11 mouse cellular contexts compared by ENCODE assay signal in genomic region chr15:89468577-89468976, GRCm38 (mm10). TPM values are rescaled to one million over a fixed set of nuclear protein-coding genes. Genes with fewer than 3 reads are reported as not detected.
DNase-seq lines count a peak whose midpoint lies in the region; ATAC-seq and TF ChIP-seq lines count a peak whose summit lies in the region.
"Had no signal": no experiment of that assay in that cellular context is flagged by ENCODE, and none has a peak within 500 bp of the region (broad histone marks: within the 10 kb centered on the region; RNA-seq: fewer than 3 reads in every experiment).

No protein-coding gene starts in this region.

- H3K4me1 ChIP-seq in forebrain, embryonic 13.5 days, result peaks cover 4% of the 10 kb centered on the region
- H3K4me1 ChIP-seq in forebrain, embryonic 10.5 days, result peaks cover 6% of the 10 kb centered on the region
- no peaks in the 10 kb centered on the region for H3K4me1 ChIP-seq in liver, embryonic 14.5 days (replicated peaks; ENCODE audit: control insufficient read depth in 2 of 2, insufficient read depth in 2 of 2, low read length in 1 of 2)
- no peaks in the 10 kb centered on the region for H3K4me1 ChIP-seq in liver, embryonic 12.5 days
- H3K4me1 ChIP-seq in G1E (ENCODE audit: insufficient read depth, low read depth, low read length), result no peaks in the 10 kb centered on the region
- H3K4me1 ChIP-seq: limb, embryonic 15.5 days had no signal

- H3K27me3 ChIP-seq in forebrain, embryonic 13.5 days, result no peaks in the 10 kb centered on the region
- H3K27me3 ChIP-seq in forebrain, embryonic 10.5 days (ENCODE audit: poor library complexity, severe bottlenecking), result no peaks in the 10 kb centered on the region
- no peaks in the 10 kb centered on the region for H3K27me3 ChIP-seq in liver, embryonic 14.5 days (ENCODE audit: control insufficient read depth, insufficient read depth, low read length)
- H3K27me3 ChIP-seq in liver, embryonic 12.5 days (replicated peaks), result no peaks in the 10 kb centered on the region
- 0 out of 2 replicates have a peak, but pooled peaks cover 2% of the 10 kb centered on the region for H3K27me3 ChIP-seq in G1E (ENCODE audit: insufficient read depth, low read length)
- H3K27me3 ChIP-seq: limb, embryonic 15.5 days had no signal

- no peak overlapping the region for H3K4me2 ChIP-seq in forebrain, embryonic 13.5 days
- no peak overlapping the region for H3K4me2 ChIP-seq in liver, embryonic 14.5 days (ENCODE audit: low read depth)
- no peak overlapping the region for H3K4me2 ChIP-seq in liver, embryonic 12.5 days
- H3K4me2 ChIP-seq: limb, embryonic 15.5 days had no signal

- H3K36me3 ChIP-seq in forebrain, embryonic 13.5 days (ENCODE audit: poor library complexity, severe bottlenecking), result peaks cover 5% of the 10 kb centered on the region
- no peaks in the 10 kb centered on the region for H3K36me3 ChIP-seq in forebrain, embryonic 10.5 days (replicated peaks)
- H3K36me3 ChIP-seq in liver, embryonic 14.5 days (replicated peaks; ENCODE audit: control insufficient read depth, insufficient read depth, low read depth), result no peaks in the 10 kb centered on the region
- peaks cover 4% of the 10 kb centered on the region; the same call in 1 of the 2 replicates for H3K36me3 ChIP-seq in liver, embryonic 12.5 days
- H3K36me3 ChIP-seq in G1E (replicated peaks), result peaks cover 11% of the 10 kb centered on the region
- H3K36me3 ChIP-seq: limb, embryonic 15.5 days had no signal

- H3K4me3 ChIP-seq in forebrain, embryonic 13.5 days, result no peak overlapping the region
- no peak overlapping the region for H3K4me3 ChIP-seq in forebrain, embryonic 10.5 days
- no peak overlapping the region for H3K4me3 ChIP-seq in liver, embryonic 14.5 days (ENCODE audit: insufficient read depth in 1 of 2, low read depth in 2 of 2, low read length in 2 of 2)
- H3K4me3 ChIP-seq in liver, embryonic 12.5 days, result no peak overlapping the region
- no peak overlapping the region for H3K4me3 ChIP-seq in G1E (ENCODE audit: low read depth, low read length)
- H3K4me3 ChIP-seq: limb, embryonic 15.5 days had no signal

- H3K9me3 ChIP-seq in forebrain, embryonic 13.5 days (replicated peaks), result no peaks in the 10 kb centered on the region
- no peaks in the 10 kb centered on the region for H3K9me3 ChIP-seq in forebrain, embryonic 10.5 days
- no peaks in the 10 kb centered on the region for H3K9me3 ChIP-seq in liver, embryonic 14.5 days (ENCODE audit: control insufficient read depth, low read length)
- H3K9me3 ChIP-seq in liver, embryonic 12.5 days (replicated peaks), result no peaks in the 10 kb centered on the region
- H3K9me3 ChIP-seq in G1E (replicated peaks), result no peaks in the 10 kb centered on the region
- H3K9me3 ChIP-seq: limb, embryonic 15.5 days had no signal

- no peak overlapping the region for H3K27ac ChIP-seq in forebrain, embryonic 13.5 days
- H3K27ac ChIP-seq in forebrain, embryonic 10.5 days, result no peak overlapping the region
- no peak overlapping the region for H3K27ac ChIP-seq in liver, embryonic 14.5 days
- H3K27ac ChIP-seq in liver, embryonic 12.5 days, result no peak overlapping the region
- H3K27ac ChIP-seq: limb, embryonic 15.5 days had no signal

- TF ChIP-seq EP300 in liver, embryonic 14.5 days (IDR thresholded peaks at IDR 0.05; ENCODE audit: low read depth), result no peak

- 0 out of 2 replicates have a peak, but pooled peaks have one; percentile 17 for ATAC-seq in forebrain, embryonic 13.5 days
- ATAC-seq in liver, embryonic 14.5 days (ENCODE audit: insufficient read depth), result no peak
- no peak for ATAC-seq in liver, embryonic 12.5 days
- ATAC-seq in G1E (ENCODE audit: extremely low read depth, insufficient number of reproducible peaks, low FRiP score, poor library complexity, severe bottlenecking), result no peak
- peak; percentile 46 for ATAC-seq in inflammation-experienced regulatory T-cells, adult 6 months

- no peak overlapping the region for H3K9ac ChIP-seq in forebrain, embryonic 13.5 days
- H3K9ac ChIP-seq in liver, embryonic 14.5 days (replicated peaks), result no peak overlapping the region
- H3K9ac ChIP-seq in liver, embryonic 12.5 days, result no peak overlapping the region
- H3K9ac ChIP-seq: limb, embryonic 15.5 days had no signal

- 33% methylated on average over 2 of the region's 2 CpGs for WGBS in forebrain, embryonic 13.5 days
- WGBS in forebrain, embryonic 10.5 days, result 39% methylated on average over 2 of the region's 2 CpGs
- 24% methylated on average over 2 of the region's 2 CpGs for WGBS in liver, embryonic 14.5 days (ENCODE audit: insufficient replicate concordance)
- WGBS in liver, embryonic 12.5 days (ENCODE audit: insufficient replicate concordance), result 21% methylated on average over 2 of the region's 2 CpGs

- TF ChIP-seq CTCF in liver, embryonic 14.5 days (IDR thresholded peaks at IDR 0.05; ENCODE audit: low read depth), result peak; percentile 64
- 0 out of 2 replicates have a peak, but pooled peaks have one; percentile 11 for TF ChIP-seq CTCF in G1E (IDR thresholded peaks at IDR 0.05; ENCODE audit: low read depth, low read length)

- no peak for DNase-seq in forebrain, embryonic 10.5 days (ENCODE audit: extremely low spot score, low spot score)
- DNase-seq in liver, embryonic 14.5 days (ENCODE audit: low read depth in 3 of 3, low spot score in 3 of 3), result peak in 1 of 3 experiments; percentile 16
- DNase-seq in G1E (ENCODE audit: low spot score), result no peak
- DNase-seq in adrenal gland, adult 18-20 months (ENCODE audit: low spot score in 2 of 2), result no peak
- no peak for DNase-seq in urinary bladder, postnatal 4 days (ENCODE audit: low spot score in 2 of 2)
- DNase-seq: thymus, postnatal 25 days had no signal

RNA-seq across cellular contexts. Expression of gene Arsa, which starts 8.6 kb away (rescaled TPM):
- polyA plus RNA-seq in forebrain, embryonic 13.5 days (2015; fragmentation: Nextera tagmentation; extraction: Ambion mirVana), result 12.7 and 13.7 TPM in 2 replicates
- polyA plus RNA-seq in forebrain, embryonic 10.5 days (2016; fragmentation: Nextera tagmentation; extraction: Ambion mirVana), result 10.7 and 11.4 TPM in 2 replicates
- 3.2 and 3.4 TPM in 2 replicates for polyA plus RNA-seq in liver, embryonic 14.5 days (2012; rRNA removed)
- polyA plus RNA-seq in liver, embryonic 14.5 days (2014; fragmentation: Nextera tagmentation; extraction: Ambion mirVana), result 2.7 and 3.1 TPM in 2 replicates
- polyA plus RNA-seq in liver, embryonic 12.5 days (2016; fragmentation: Nextera tagmentation; extraction: Ambion mirVana), result 6.6 and 7.0 TPM in 2 replicates
- total RNA-seq in G1E (2014; fragmentation: Nextera tagmentation) (12.2 and 12.8 TPM in 2 replicates), G1E (2017) (21.1 and 25.4 TPM in 2 replicates)
- polyA plus RNA-seq in G1E (2012), result 37.5 and 39.2 TPM in 2 replicates
- polyA plus RNA-seq in inflammation-experienced regulatory T-cells, adult 6 months (2017; shearing (Covaris generic)), result 10 to 100 TPM in 1 of 3 experiments, 1 to 10 TPM in 2; 4.9 to 12.1 (median 6.8) TPM
- 10 to 100 TPM; 18.2 to 26.5 TPM for total RNA-seq in adrenal gland, adult 18-20 months (2021)

RNA-seq across cellular contexts. Expression of gene Mapk8ip2, which starts 14.9 kb away (rescaled TPM):
- 47.3 and 53.2 TPM in 2 replicates for polyA plus RNA-seq in forebrain, embryonic 13.5 days (2015; fragmentation: Nextera tagmentation; extraction: Ambion mirVana)
- 21.2 and 22.4 TPM in 2 replicates for polyA plus RNA-seq in forebrain, embryonic 10.5 days (2016; fragmentation: Nextera tagmentation; extraction: Ambion mirVana)
- polyA plus RNA-seq in liver, embryonic 14.5 days (2012; rRNA removed), result 0.02 and 0.08 TPM in 2 replicates
- not detected in 2 replicates for polyA plus RNA-seq in liver, embryonic 14.5 days (2014; fragmentation: Nextera tagmentation; extraction: Ambion mirVana)
- polyA plus RNA-seq in liver, embryonic 12.5 days (2016; fragmentation: Nextera tagmentation; extraction: Ambion mirVana), result 0.05 and 0.13 TPM in 2 replicates
- not detected in 2 replicates for total RNA-seq in G1E (2014; fragmentation: Nextera tagmentation)
- total RNA-seq in G1E (2017), result 0.05 TPM in 1 of 2 replicates, not detected in the other
- polyA plus RNA-seq in G1E (2012), result 0.01 TPM in 1 of 2 replicates, not detected in the other
- under 1 TPM in 2 of 3 experiments, not detected in 1; 0.08 to 0.40 TPM for polyA plus RNA-seq in inflammation-experienced regulatory T-cells, adult 6 months (2017; shearing (Covaris generic))
- total RNA-seq in adrenal gland, adult 18-20 months (2021), result 10 to 100 TPM in 1 of 2 experiments, 1 to 10 TPM in 1; 8.1 to 10.9 TPM

RNA-seq across cellular contexts. Expression of gene Shank3, which starts 30.8 kb away (rescaled TPM):
- polyA plus RNA-seq in forebrain, embryonic 13.5 days (2015; fragmentation: Nextera tagmentation; extraction: Ambion mirVana), result 7.1 and 9.5 TPM in 2 replicates
- polyA plus RNA-seq in forebrain, embryonic 10.5 days (2016; fragmentation: Nextera tagmentation; extraction: Ambion mirVana), result 2.2 and 3.0 TPM in 2 replicates
- polyA plus RNA-seq in liver, embryonic 14.5 days (2012; rRNA removed), result 2.0 and 2.1 TPM in 2 replicates
- 0.39 and 0.63 TPM in 2 replicates for polyA plus RNA-seq in liver, embryonic 14.5 days (2014; fragmentation: Nextera tagmentation; extraction: Ambion mirVana)
- polyA plus RNA-seq in liver, embryonic 12.5 days (2016; fragmentation: Nextera tagmentation; extraction: Ambion mirVana), result 0.81 and 1.4 TPM in 2 replicates
- total RNA-seq in G1E (2014; fragmentation: Nextera tagmentation) (not detected in 2 replicates), G1E (2017) (0.46 and 0.55 TPM in 2 replicates)
- polyA plus RNA-seq in G1E (2012), result 0.34 and 0.40 TPM in 2 replicates
- not detected for polyA plus RNA-seq in inflammation-experienced regulatory T-cells, adult 6 months (2017; shearing (Covaris generic))
- 10 to 100 TPM; 28.8 to 32.5 TPM for total RNA-seq in adrenal gland, adult 18-20 months (2021)

RNA-seq across cellular contexts. Expression of gene Chkb, which starts 38.9 kb away (rescaled TPM):
- 67.3 and 70.9 TPM in 2 replicates for polyA plus RNA-seq in forebrain, embryonic 13.5 days (2015; fragmentation: Nextera tagmentation; extraction: Ambion mirVana)
- polyA plus RNA-seq in forebrain, embryonic 10.5 days (2016; fragmentation: Nextera tagmentation; extraction: Ambion mirVana), result 44.0 and 45.1 TPM in 2 replicates
- polyA plus RNA-seq in liver, embryonic 14.5 days (2012; rRNA removed), result 13.7 and 19.3 TPM in 2 replicates
- 18.3 and 20.5 TPM in 2 replicates for polyA plus RNA-seq in liver, embryonic 14.5 days (2014; fragmentation: Nextera tagmentation; extraction: Ambion mirVana)
- 29.0 and 30.4 TPM in 2 replicates for polyA plus RNA-seq in liver, embryonic 12.5 days (2016; fragmentation: Nextera tagmentation; extraction: Ambion mirVana)
- total RNA-seq in G1E (2014; fragmentation: Nextera tagmentation), result 19.3 and 32.8 TPM in 2 replicates
- total RNA-seq in G1E (2017), result 42.5 and 51.0 TPM in 2 replicates
- polyA plus RNA-seq in G1E (2012), result 75.9 and 85.4 TPM in 2 replicates
- polyA plus RNA-seq in inflammation-experienced regulatory T-cells, adult 6 months (2017; shearing (Covaris generic)), result 10 to 100 TPM; 45.1 to 62.2 (median 57.2) TPM
- 10 to 100 TPM; 60.5 to 88.0 TPM for total RNA-seq in adrenal gland, adult 18-20 months (2021)

RNA-seq across cellular contexts. Expression of gene Gm44502, which starts 39.1 kb away (rescaled TPM):
- 0.16 TPM in 1 of 2 replicates, not detected in the other for polyA plus RNA-seq in forebrain, embryonic 13.5 days (2015; fragmentation: Nextera tagmentation; extraction: Ambion mirVana)
- not detected in 2 replicates for polyA plus RNA-seq in forebrain, embryonic 10.5 days (2016; fragmentation: Nextera tagmentation; extraction: Ambion mirVana)
- 0.19 and 0.58 TPM in 2 replicates for polyA plus RNA-seq in liver, embryonic 14.5 days (2012; rRNA removed)
- polyA plus RNA-seq in liver, embryonic 14.5 days (2014; fragmentation: Nextera tagmentation; extraction: Ambion mirVana), result 0.14 and 0.34 TPM in 2 replicates
- not detected in 2 replicates for polyA plus RNA-seq in liver, embryonic 12.5 days (2016; fragmentation: Nextera tagmentation; extraction: Ambion mirVana)
- total RNA-seq in G1E (2014; fragmentation: Nextera tagmentation) (not detected in 2 replicates), G1E (2017) (0.12 and 0.71 TPM in 2 replicates)
- polyA plus RNA-seq in G1E (2012), result 0.93 and 1.3 TPM in 2 replicates
- under 1 TPM in 1 of 3 experiments, not detected in 2; 0.28 TPM for polyA plus RNA-seq in inflammation-experienced regulatory T-cells, adult 6 months (2017; shearing (Covaris generic))
- total RNA-seq in adrenal gland, adult 18-20 months (2021), result 1 to 10 TPM; 1.5 to 2.7 TPM
- polyA plus RNA-seq: intestine, embryonic 14.5 days; limb, embryonic 15.5 days had no signal

Comparison
In these comparisons a context has a peak if more than half of its experiments do, and no peak if none do; other contexts are left out.
1. ATAC-seq: peak in forebrain, embryonic 13.5 days (single experiment) and inflammation-experienced regulatory T-cells, adult 6 months (single experiment); none in liver, embryonic 14.5 days (single experiment), liver, embryonic 12.5 days (single experiment) and G1E (single experiment).
2. RNA of gene Mapk8ip2, which starts 14.9 kb away (polyA plus RNA-seq): 47.3 to 53.2 TPM in forebrain, embryonic 13.5 days and 21.2 to 22.4 TPM in forebrain, embryonic 10.5 days; 0.08 to 0.40 TPM in inflammation-experienced regulatory T-cells, adult 6 months, 0.05 to 0.13 TPM in liver, embryonic 12.5 days, 0.02 to 0.08 TPM in liver, embryonic 14.5 days and 0.01 TPM in G1E; every median in the first group is over 10 times any median in the second.